ENCODE assay signal across 12 mouse cellular contexts in the genomic region with DNA sequence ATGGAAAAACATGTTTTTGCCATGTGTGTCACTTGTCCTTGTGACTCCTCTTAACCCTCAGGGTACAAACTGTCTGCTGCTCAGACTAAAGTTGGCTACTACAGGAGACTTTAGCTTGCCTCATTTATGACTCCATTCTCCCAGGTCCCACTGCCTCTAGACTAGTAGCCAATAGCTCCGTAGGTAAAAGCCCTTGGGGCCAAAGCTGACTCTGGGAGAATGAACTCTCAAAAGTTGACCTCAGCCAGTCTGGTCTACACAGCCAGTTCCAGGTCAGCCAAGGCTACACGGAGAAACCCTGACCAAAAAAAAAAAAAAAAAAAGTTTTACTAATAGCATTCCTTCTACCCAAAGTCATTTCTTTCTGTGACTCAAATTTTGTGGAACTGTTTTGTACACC. TPM values are rescaled to one million over a fixed set of nuclear protein-coding genes. Genes with fewer than 3 reads are reported as not detected.
DNase-seq lines count a peak whose midpoint lies in the region; ATAC-seq and TF ChIP-seq lines count a peak whose summit lies in the region.
"Had no signal": no experiment of that assay in that cellular context is flagged by ENCODE, and none has a peak within 500 bp of the region (broad histone marks: within the 10 kb centered on the region; RNA-seq: fewer than 3 reads in every experiment).

No protein-coding gene starts in this region.

- peaks cover 5% of the 10 kb centered on the region for H3K4me1 ChIP-seq in heart, postnatal 0 days (ENCODE audit: control insufficient read depth, insufficient read depth)
- peaks cover 2% of the 10 kb centered on the region for H3K4me1 ChIP-seq in ES-Bruce4 (ENCODE audit: control insufficient read depth, insufficient read depth, low read length)
- 0 out of 2 replicates have a peak, but pooled peaks cover 4% of the 10 kb centered on the region for H3K4me1 ChIP-seq in limb, embryonic 11.5 days (ENCODE audit: control insufficient read depth, insufficient read depth, low read length)

- intact Hi-C loops in heart, postnatal 25 days (cut with DNase I) = no loop called here

- 52% methylated on average over 2 of the region's 2 CpGs for WGBS in heart, postnatal 0 days
- WGBS in limb, embryonic 11.5 days = 60% methylated on average over 2 of the region's 2 CpGs

- H3K9me3 ChIP-seq in heart, postnatal 0 days (replicated peaks; ENCODE audit: control insufficient read depth, low read length) = no peaks in the 10 kb centered on the region
- H3K9me3 ChIP-seq in ES-Bruce4 (replicated peaks; ENCODE audit: control insufficient read depth, insufficient read depth, low read length, poor library complexity, severe bottlenecking) = no peaks in the 10 kb centered on the region
- no peaks in the 10 kb centered on the region for H3K9me3 ChIP-seq in limb, embryonic 11.5 days (ENCODE audit: control insufficient read depth, low read length)

- no peak overlapping the region for H3K27ac ChIP-seq in heart, postnatal 0 days (ENCODE audit: low read depth)
- H3K27ac ChIP-seq in ES-Bruce4 (ENCODE audit: insufficient read depth, low read length) = peak overlapping the region; percentile 81
- H3K27ac ChIP-seq in limb, embryonic 11.5 days (replicated peaks; ENCODE audit: low read depth, low read length) = no peak overlapping the region

- H3K4me2 ChIP-seq in heart, postnatal 0 days (ENCODE audit: low read depth, low read length) = peak overlapping the region; percentile 82; the same call in 1 of the 2 replicates
- peak overlapping the region; percentile 49; the same call in 1 of the 2 replicates for H3K4me2 ChIP-seq in limb, embryonic 11.5 days (ENCODE audit: low read depth, severe bottlenecking)

- H3K9ac ChIP-seq in heart, postnatal 0 days (replicated peaks; ENCODE audit: low read depth, low read length) = 0 out of 2 replicates have a peak overlapping the region, but pooled peaks have one; percentile 19
- H3K9ac ChIP-seq in ES-Bruce4 (ENCODE audit: low read depth, poor library complexity, severe bottlenecking) = no peak overlapping the region
- no peak overlapping the region for H3K9ac ChIP-seq in limb, embryonic 11.5 days (ENCODE audit: low read length)

- no peak for DNase-seq in heart, postnatal 0 days (ENCODE audit: low spot score)
- DNase-seq in heart, postnatal 25 days (ENCODE audit: low spot score) = no peak
- peak; percentile 22 for DNase-seq in 3T3-L1 (ENCODE audit: low read depth, low spot score)
- DNase-seq in limb, embryonic 11.5 days (ENCODE audit: low spot score) = no peak
- no peak for DNase-seq in left cerebral cortex, adult 9 months (ENCODE audit: low spot score in 2 of 2)
- no peak for DNase-seq in ovary, postnatal 10 days (ENCODE audit: low spot score)
- DNase-seq: cerebellum, postnatal 10 days; left cerebral cortex, postnatal 4 days; thymus, adult 2 months had no signal

- no peak for TF ChIP-seq POLR2A in ES-Bruce4 (IDR thresholded peaks at IDR 0.05; ENCODE audit: insufficient read depth, low read length)

- no peaks in the 10 kb centered on the region for H3K36me3 ChIP-seq in heart, postnatal 0 days (replicated peaks; ENCODE audit: control insufficient read depth, insufficient read depth, low read length)
- no peaks in the 10 kb centered on the region for H3K36me3 ChIP-seq in ES-Bruce4 (ENCODE audit: control insufficient read depth, insufficient read depth, low read length, poor library complexity, severe bottlenecking)
- H3K36me3 ChIP-seq in limb, embryonic 11.5 days (ENCODE audit: control insufficient read depth, insufficient read depth, low read length) = no peaks in the 10 kb centered on the region

- TF ChIP-seq CTCF in heart, postnatal 0 days (IDR thresholded peaks at IDR 0.05; ENCODE audit: low read depth) = no peak
- TF ChIP-seq CTCF in ES-Bruce4 (IDR thresholded peaks at IDR 0.05; ENCODE audit: low read depth, low read length) = no peak

- no peak overlapping the region for H3K4me3 ChIP-seq in heart, postnatal 0 days (ENCODE audit: low read depth, low read length)
- H3K4me3 ChIP-seq in ES-Bruce4 (ENCODE audit: low read depth, low read length) = no peak overlapping the region
- 0 out of 2 replicates have a peak overlapping the region, but pooled peaks have one; percentile 81 for H3K4me3 ChIP-seq in limb, embryonic 11.5 days (ENCODE audit: low read depth, low read length)

- ATAC-seq in heart, postnatal 0 days (ENCODE audit: insufficient read depth, low read depth) = no peak
- ATAC-seq in limb, embryonic 11.5 days (ENCODE audit: insufficient number of reproducible peaks, low FRiP score, low TSS enrichment, low read depth) = no peak
- ATAC-seq in erythroid progenitor cell, adult 5-6 weeks (replicated peaks; ENCODE audit: low FRiP score, poor library complexity, severe bottlenecking) = no peak

- TF ChIP-seq EP300 in heart, postnatal 0 days (IDR thresholded peaks at IDR 0.05; ENCODE audit: low read depth) = no peak
- TF ChIP-seq EP300 in ES-Bruce4 (IDR thresholded peaks at IDR 0.05; ENCODE audit: insufficient read depth, low read depth, low read length) = no peak

- no peaks in the 10 kb centered on the region for H3K27me3 ChIP-seq in heart, postnatal 0 days (ENCODE audit: control insufficient read depth, insufficient read depth, low read length)
- H3K27me3 ChIP-seq in ES-Bruce4 (ENCODE audit: control insufficient read depth, insufficient read depth, low read length, poor library complexity, severe bottlenecking) = no peaks in the 10 kb centered on the region
- no peaks in the 10 kb centered on the region for H3K27me3 ChIP-seq in limb, embryonic 11.5 days (ENCODE audit: control insufficient read depth, insufficient read depth, low read length)

RNA-seq across cellular contexts. Expression of a gene that starts 1.0 kb away (rescaled TPM):
- not detected in 2 replicates for total RNA-seq in heart, postnatal 0 days (2014; rRNA removed; ENCODE audit: low replicate concordance)
- 0.33 and 0.41 TPM in 2 replicates for polyA plus RNA-seq in heart, postnatal 0 days (2015; fragmentation: Nextera tagmentation; extraction: Ambion mirVana)
- total RNA-seq in heart, postnatal 25 days (2021) = not detected
- 0.60 and 0.84 TPM in 2 replicates for polyA plus RNA-seq in ES-Bruce4 (2011; ENCODE audit: insufficient read depth, insufficient read length, low read depth, missing spikeins)
- 0.16 and 0.19 TPM in 2 replicates for polyA plus RNA-seq in limb, embryonic 11.5 days (2014; fragmentation: Nextera tagmentation; extraction: Ambion mirVana)
- total RNA-seq in erythroid progenitor cell, adult 5-6 weeks (2015; ENCODE audit: low replicate concordance) = not detected in 2 replicates
- total RNA-seq in erythroid progenitor cell, adult 5-6 weeks (2017; ENCODE audit: low replicate concordance) = not detected in 2 replicates

RNA-seq across cellular contexts. Expression of a gene that starts 1.3 kb away (rescaled TPM):
- 3.4 and 5.2 TPM in 2 replicates for total RNA-seq in heart, postnatal 0 days (2014; rRNA removed; ENCODE audit: low replicate concordance)
- polyA plus RNA-seq in heart, postnatal 0 days (2015; fragmentation: Nextera tagmentation; extraction: Ambion mirVana) = 2.6 and 3.2 TPM in 2 replicates
- total RNA-seq in heart, postnatal 25 days (2021) = 1 to 10 TPM; 1.1 to 1.8 TPM
- 26.2 and 27.0 TPM in 2 replicates for polyA plus RNA-seq in ES-Bruce4 (2011; ENCODE audit: insufficient read depth, insufficient read length, low read depth, missing spikeins)
- 10.4 and 14.9 TPM in 2 replicates for polyA plus RNA-seq in limb, embryonic 11.5 days (2014; fragmentation: Nextera tagmentation; extraction: Ambion mirVana)
- 42.8 and 71.4 TPM in 2 replicates for total RNA-seq in erythroid progenitor cell, adult 5-6 weeks (2015; ENCODE audit: low replicate concordance)
- 26.2 and 31.1 TPM in 2 replicates for total RNA-seq in erythroid progenitor cell, adult 5-6 weeks (2017; ENCODE audit: low replicate concordance)

RNA-seq across cellular contexts. Expression of a gene that starts 12.6 kb away (rescaled TPM):
- 4.3 and 22.4 TPM in 2 replicates for total RNA-seq in heart, postnatal 0 days (2014; rRNA removed; ENCODE audit: low replicate concordance)
- 3.1 and 3.5 TPM in 2 replicates for polyA plus RNA-seq in heart, postnatal 0 days (2015; fragmentation: Nextera tagmentation; extraction: Ambion mirVana)
- total RNA-seq in heart, postnatal 25 days (2021) = 1 to 10 TPM; 7.0 to 7.7 TPM
- 49.4 and 52.2 TPM in 2 replicates for polyA plus RNA-seq in ES-Bruce4 (2011; ENCODE audit: insufficient read depth, insufficient read length, low read depth, missing spikeins)
- 64.7 and 70.0 TPM in 2 replicates for polyA plus RNA-seq in limb, embryonic 11.5 days (2014; fragmentation: Nextera tagmentation; extraction: Ambion mirVana)
- not detected in 2 replicates for total RNA-seq in erythroid progenitor cell, adult 5-6 weeks (2015; ENCODE audit: low replicate concordance)
- total RNA-seq in erythroid progenitor cell, adult 5-6 weeks (2017; ENCODE audit: low replicate concordance) = not detected in 2 replicates
- total RNA-seq: hematopoietic stem cell, adult 5-6 weeks had no signal

RNA-seq across cellular contexts. Expression of a gene that starts 29.6 kb away (rescaled TPM):
- 40.0 and 57.2 TPM in 2 replicates for total RNA-seq in heart, postnatal 0 days (2014; rRNA removed; ENCODE audit: low replicate concordance)
- polyA plus RNA-seq in heart, postnatal 0 days (2015; fragmentation: Nextera tagmentation; extraction: Ambion mirVana) = 63.5 and 71.2 TPM in 2 replicates
- total RNA-seq in heart, postnatal 25 days (2021) = 10 to 100 TPM; 23.1 to 24.6 TPM
- 25.3 and 29.5 TPM in 2 replicates for polyA plus RNA-seq in ES-Bruce4 (2011; ENCODE audit: insufficient read depth, insufficient read length, low read depth, missing spikeins)
- polyA plus RNA-seq in limb, embryonic 11.5 days (2014; fragmentation: Nextera tagmentation; extraction: Ambion mirVana) = 93.7 and 97.6 TPM in 2 replicates
- total RNA-seq in erythroid progenitor cell, adult 5-6 weeks (2015; ENCODE audit: low replicate concordance) = 2.5 and 11.3 TPM in 2 replicates
- total RNA-seq in erythroid progenitor cell, adult 5-6 weeks (2017; ENCODE audit: low replicate concordance) = 4.2 TPM in 1 of 2 replicates, not detected in the other

RNA-seq across cellular contexts. Expression of a gene that starts 35.7 kb away (rescaled TPM):
- 0.34 and 1.1 TPM in 2 replicates for total RNA-seq in heart, postnatal 0 days (2014; rRNA removed; ENCODE audit: low replicate concordance)
- polyA plus RNA-seq in heart, postnatal 0 days (2015; fragmentation: Nextera tagmentation; extraction: Ambion mirVana) = 1.6 TPM in 2 replicates
- total RNA-seq in heart, postnatal 25 days (2021) = 1 to 10 TPM in 1 of 2 experiments, under 1 TPM in 1; 0.65 to 1.3 TPM
- polyA plus RNA-seq in ES-Bruce4 (2011; ENCODE audit: insufficient read depth, insufficient read length, low read depth, missing spikeins) = 41.6 and 43.7 TPM in 2 replicates
- polyA plus RNA-seq in limb, embryonic 11.5 days (2014; fragmentation: Nextera tagmentation; extraction: Ambion mirVana) = 72.3 and 75.3 TPM in 2 replicates
- not detected in 2 replicates for total RNA-seq in erythroid progenitor cell, adult 5-6 weeks (2015; ENCODE audit: low replicate concordance)
- total RNA-seq in erythroid progenitor cell, adult 5-6 weeks (2017; ENCODE audit: low replicate concordance) = not detected in 2 replicates
